Mouse (Mus musculus) testis, adult 2 months (tissue): ENCODE measurements at regions not wholly inside any gene's neighbourhood (a gene's known extent, or its start where the extent isn't known, plus 50 kb on each side); places are given as distances from the start of the nearest gene placed in this dataset.

Source experiments
- H3K27ac ChIP-seq: fragments of 200-500 bp; 2 replicates; pipeline ENCODE4 v1.5.1; 2012; ENCODE audit warnings: low read depth, low read length; ENCODE audit not compliant: control insufficient read depth, insufficient read depth
- H3K27me3 ChIP-seq: fragments of 200-500 bp; 2 replicates; pipeline ENCODE4 v1.6.1; 2012; ENCODE audit warnings: mild to moderate bottlenecking, low read length, moderate library complexity; ENCODE audit not compliant: control insufficient read depth, insufficient read depth
- H3K36me3 ChIP-seq: fragments of 200-500 bp; 2 replicates; pipeline ENCODE4 v1.6.1; 2012; ENCODE audit warnings: mild to moderate bottlenecking, low read length; ENCODE audit not compliant: control insufficient read depth, insufficient read depth
- H3K4me1 ChIP-seq: fragments of 200-500 bp; 2 replicates; pipeline ENCODE4 v1.6.1; 2012; ENCODE audit warnings: low read length; ENCODE audit not compliant: control insufficient read depth, insufficient read depth
- H3K4me3 ChIP-seq: fragments of 200-500 bp; 2 replicates; pipeline ENCODE4 v1.5.1; 2012; ENCODE audit warnings: low read depth, mild to moderate bottlenecking, low read length, moderate library complexity, mixed read lengths; ENCODE audit not compliant: control insufficient read depth
- CTCF ChIP-seq: fragments of 200-500 bp; IDR thresholded peaks from 2 replicates; pipeline ENCODE4 v1.5.1; 2012; ENCODE audit warnings: low read depth, mild to moderate bottlenecking, inconsistent platforms, low read length, moderate library complexity; ENCODE audit not compliant: control insufficient read depth, insufficient read depth, insufficient replicate concordance
- POLR2A ChIP-seq: fragments of 200-500 bp; IDR thresholded peaks from 2 replicates; pipeline ENCODE4 v1.6.1; 2012; ENCODE audit warnings: low read depth, mild to moderate bottlenecking, inconsistent platforms, low read length, moderate library complexity; ENCODE audit not compliant: control insufficient read depth

- TF ChIP-seq POLR2A: no peak
- TF ChIP-seq CTCF: no peak
- H3K27ac ChIP-seq: no peak overlapping the region
- H3K4me1 ChIP-seq: no peaks in the 10 kb centered on the region
- H3K36me3 ChIP-seq: no peaks in the 10 kb centered on the region
- H3K27me3 ChIP-seq: no peaks in the 10 kb centered on the region
- H3K4me3 ChIP-seq: no peak overlapping the region
Measured at GRCm38 (mm10) chrX:167107469-167107868, 101.6 kb downstream of the Tmsb4x start.

GRCm38 (mm10) chrX:167105931-167106417, 103.1 kb downstream of the Tmsb4x start:
- Histone ChIP-seq H3K36me3 (no peaks in the 10 kb centered on the region), H3K4me1 (no peaks in the 10 kb centered on the region), H3K4me3 (no peak overlapping the region), H3K27ac (no peak overlapping the region), H3K27me3 (no peaks in the 10 kb centered on the region)
- TF ChIP-seq POLR2A (no peak), CTCF (no peak)

GRCm38 (mm10) chrX:167105354-167105753, 103.8 kb downstream of the Tmsb4x start:
- TF ChIP-seq POLR2A: no peak
- TF ChIP-seq CTCF: no peak
- H3K4me3 ChIP-seq: no peak overlapping the region
- H3K27me3 ChIP-seq: no peaks in the 10 kb centered on the region
- H3K27ac ChIP-seq: no peak overlapping the region
- H3K36me3 ChIP-seq: no peaks in the 10 kb centered on the region
- no peaks in the 10 kb centered on the region for H3K4me1 ChIP-seq

- no peak overlapping the region for H3K27ac ChIP-seq
- no peaks in the 10 kb centered on the region for H3K36me3 ChIP-seq
- TF ChIP-seq POLR2A (no peak), CTCF (no peak)
- H3K4me3 ChIP-seq: no peak overlapping the region
- no peaks in the 10 kb centered on the region for H3K4me1 ChIP-seq
- no peaks in the 10 kb centered on the region for H3K27me3 ChIP-seq
Measured at GRCm38 (mm10) chrX:167104247-167104621, 104.9 kb downstream of the Tmsb4x start.

GRCm38 (mm10) chrX:167103501-167104246, 105.4 kb downstream of the Tmsb4x start:
- H3K27me3 ChIP-seq: no peaks in the 10 kb centered on the region
- no peaks in the 10 kb centered on the region for H3K4me1 ChIP-seq
- TF ChIP-seq CTCF: no peak
- TF ChIP-seq POLR2A: no peak
- no peaks in the 10 kb centered on the region for H3K36me3 ChIP-seq
- no peak overlapping the region for H3K4me3 ChIP-seq
- H3K27ac ChIP-seq: no peak overlapping the region

- Histone ChIP-seq H3K27me3 (no peaks in the 10 kb centered on the region), H3K4me1 (no peaks in the 10 kb centered on the region), H3K27ac (no peak overlapping the region), H3K36me3 (no peaks in the 10 kb centered on the region), H3K4me3 (no peak overlapping the region)
- TF ChIP-seq POLR2A: no peak
- no peak for TF ChIP-seq CTCF
Measured at GRCm38 (mm10) chrX:167101929-167102328, 107.2 kb downstream of the Tmsb4x start.

GRCm38 (mm10) chrX:167099411-167099810, 109.7 kb downstream of the Tmsb4x start:
- Histone ChIP-seq H3K27me3 (no peaks in the 10 kb centered on the region), H3K36me3 (no peaks in the 10 kb centered on the region), H3K4me1 (no peaks in the 10 kb centered on the region), H3K4me3 (no peak overlapping the region), H3K27ac (no peak overlapping the region)
- no peak for TF ChIP-seq POLR2A
- no peak for TF ChIP-seq CTCF
